Mouse (Mus musculus) midbrain, postnatal 0 days (tissue): ENCODE measurements at regions not wholly inside any gene's neighbourhood (a gene's known extent, or its start where the extent isn't known, plus 50 kb on each side); places are given as distances from the start of the nearest gene placed in this dataset.

Experiments used
- ATAC-seq: fragments of 200-750 bp; cut with Nextera tagmentation; 2 replicates; pipeline ENCODE4 v1.8.0; 2017; ENCODE audit warnings: moderate number of reproducible peaks, mild to moderate bottlenecking, moderate TSS enrichment, moderate library complexity; ENCODE audit not compliant: low FRiP score
- DNase-seq: peaks from one replicate; pipeline ENCODE4 v3.0.0-alpha.2; 2015; ENCODE audit warnings: low spot score
- H3K27ac ChIP-seq: fragments of 300-500 bp; sonication (generic); 2 replicates; pipeline ENCODE4 v1.5.1; 2014; ENCODE audit warnings: low read depth, mild to moderate bottlenecking, low read length, mixed read lengths
- H3K27me3 ChIP-seq: fragments of 300-500 bp; sonication (generic); 2 replicates; pipeline ENCODE4 v1.6.1; 2014; ENCODE audit warnings: low read length, control low read depth, mixed read lengths; ENCODE audit not compliant: insufficient read depth
- H3K36me3 ChIP-seq: fragments of 300-500 bp; sonication (generic); 2 replicates; pipeline ENCODE4 v1.6.1; 2014; ENCODE audit warnings: low read length, control low read depth, mixed read lengths; ENCODE audit not compliant: insufficient read depth
- H3K4me1 ChIP-seq: fragments of 300-500 bp; sonication (generic); 2 replicates; pipeline ENCODE4 v1.6.1; 2014; ENCODE audit warnings: mild to moderate bottlenecking, control low read depth, antibody characterized with exemption, low read length, mixed read lengths; ENCODE audit not compliant: insufficient read depth
- H3K4me2 ChIP-seq: fragments of 300-500 bp; sonication (generic); 2 replicates; pipeline ENCODE4 v1.6.1; 2014; ENCODE audit warnings: low read depth, mild to moderate bottlenecking, low read length, mixed read lengths; ENCODE audit not compliant: poor library complexity, severe bottlenecking
- H3K4me3 ChIP-seq: fragments of 300-500 bp; sonication (generic); 2 replicates; pipeline ENCODE4 v1.5.1; 2014; ENCODE audit warnings: low read depth, mild to moderate bottlenecking, low read length, moderate library complexity
- H3K9ac ChIP-seq: fragments of 300-500 bp; sonication (generic); replicated peaks from 2 replicates; pipeline ENCODE4 v1.6.1; 2014; ENCODE audit warnings: mild to moderate bottlenecking, low read length, moderate library complexity, mixed read lengths; ENCODE audit not compliant: poor library complexity, severe bottlenecking
- H3K9me3 ChIP-seq: fragments of 300-500 bp; sonication (generic); 2 replicates; pipeline ENCODE4 v1.6.1; 2016; ENCODE audit warnings: low read length, control low read depth
- CTCF ChIP-seq: IDR thresholded peaks from 2 replicates; pipeline ENCODE4 v1.5.1; 2016; ENCODE audit warnings: antibody characterized with exemption, mild to moderate bottlenecking
- WGBS: fragments of 180-500 bp; shearing (Covaris S2); extraction: QIAGEN DNeasy Blood & Tissue Kit; methylation state at CpG from one replicate; pipeline ENCODE4 v1.1.7; 2014; 5-methylcytosine and 5-hydroxymethylcytosine counted together

- Histone ChIP-seq H3K9me3 (no peaks in the 10 kb centered on the region), H3K36me3 (no peaks in the 10 kb centered on the region), H3K27ac (no peak overlapping the region), H3K4me3 (no peak overlapping the region), H3K4me1 (no peaks in the 10 kb centered on the region), H3K4me2 (no peak overlapping the region), H3K9ac (no peak overlapping the region), H3K27me3 (no peaks in the 10 kb centered on the region)
- no peak for TF ChIP-seq CTCF
- DNase-seq (peak; percentile 26), ATAC-seq (no peak)
- 80% methylated on average over 2 of the region's 2 CpGs for WGBS
These were observed 1262.2 kb downstream of the Dnajb9 start for GRCm38 (mm10) chr12:42947961-42948360.

GRCm38 (mm10) chr12:42914374-42914773 is 1295.8 kb downstream of the Dnajb9 start:
- no peak overlapping the region for H3K4me3 ChIP-seq
- no peak overlapping the region for H3K4me2 ChIP-seq
- no peak for TF ChIP-seq CTCF
- DNase-seq (no peak), ATAC-seq (no peak)
- 91% methylated on average over 2 of the region's 2 CpGs for WGBS
- no peak overlapping the region for H3K9ac ChIP-seq
- H3K9me3 ChIP-seq: no peaks in the 10 kb centered on the region
- H3K27me3 ChIP-seq: no peaks in the 10 kb centered on the region
- H3K4me1 ChIP-seq: no peaks in the 10 kb centered on the region
- H3K36me3 ChIP-seq: no peaks in the 10 kb centered on the region
- no peak overlapping the region for H3K27ac ChIP-seq
